Mouse (Mus musculus) effector memory CD4-positive, alpha-beta T cell, adult 5 months (primary cell): ENCODE results near the gene Gphb5. TPM values are rescaled to one million over a fixed set of nuclear protein-coding genes. Genes with fewer than 3 reads are reported as not detected.

Experiments
- polyA plus RNA-seq: library from polyadenylated mRNA; unstranded; fragments of 100-300 nt; shearing (Covaris generic); gene quantifications from one replicate; pipeline ENCODE4 v1.2.1, GENCODE M21; 2017

The Gphb5 gene
- not detected for polyA plus RNA-seq

DNA sequence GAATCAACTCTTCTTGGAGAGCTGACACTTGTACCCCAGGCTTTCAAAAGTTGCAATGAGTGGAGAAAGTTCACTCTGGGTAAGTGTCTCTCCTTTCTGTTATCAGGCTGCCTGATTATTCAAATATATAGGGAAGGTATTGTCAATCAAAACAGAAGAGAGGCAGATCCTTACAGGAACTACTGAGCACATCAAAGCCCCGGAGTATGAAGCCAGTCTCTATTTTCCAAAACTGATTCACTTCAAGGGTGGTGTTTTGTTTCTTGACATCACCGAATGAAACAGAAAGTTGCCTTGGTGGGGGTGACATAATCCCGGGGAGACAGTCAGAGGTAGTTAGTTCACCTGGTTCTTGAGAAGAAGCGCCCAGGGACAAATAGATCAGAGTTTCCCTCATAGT, at the start of gene Gphb5:
Gphb5 (minus strand) TSS at position 101 of the 400 bp plus-strand sequence.

Other genes with a start within 250 kb of the Gphb5 start
- gene Kcnh5, start 239.4 kb downstream of the Gphb5 start, polyA plus RNA-seq = not detected
- 0.31 TPM for gene Rhoj, start 108.5 kb downstream of the Gphb5 start, polyA plus RNA-seq
- 42.5 TPM for gene Ppp2r5e, start 179.5 kb upstream of the Gphb5 start, polyA plus RNA-seq